Mouse (Mus musculus) limb, embryonic 14.5 days (tissue): ENCODE results near the gene Dytn. TPM values are rescaled to one million over a fixed set of nuclear protein-coding genes. Genes with fewer than 3 reads are reported as not detected.

Experiments
- ATAC-seq: fragments of 200-750 bp; cut with Nextera tagmentation; 2 replicates; pipeline ENCODE4 v1.8.0; 2017; ENCODE audit warnings: low read depth, moderate number of reproducible peaks, moderate TSS enrichment; ENCODE audit not compliant: low FRiP score
- DNase-seq: peaks from one replicate; pipeline ENCODE4 v3.0.0-alpha.2; 2015; ENCODE audit warnings: low spot score
- H3K27ac ChIP-seq: fragments of 300-500 bp; sonication (generic); replicated peaks from 2 replicates; pipeline ENCODE4 v1.5.1; 2014; ENCODE audit warnings: low read depth, mild to moderate bottlenecking, low read length, moderate library complexity, mixed read lengths
- H3K27me3 ChIP-seq: fragments of 300-500 bp; sonication (generic); 2 replicates; pipeline ENCODE4 v1.6.1; 2014; ENCODE audit warnings: low read length, mixed read lengths; ENCODE audit not compliant: control insufficient read depth, insufficient read depth
- H3K36me3 ChIP-seq: fragments of 300-500 bp; sonication (generic); 2 replicates; pipeline ENCODE4 v1.6.1; 2014; ENCODE audit warnings: mild to moderate bottlenecking, low read length, moderate library complexity, mixed read lengths; ENCODE audit not compliant: control insufficient read depth, insufficient read depth
- H3K4me1 ChIP-seq: fragments of 300-500 bp; sonication (generic); 2 replicates; pipeline ENCODE4 v1.6.1; 2014; ENCODE audit warnings: antibody characterized with exemption, low read length, mixed read lengths; ENCODE audit not compliant: control insufficient read depth, insufficient read depth
- H3K4me2 ChIP-seq: fragments of 300-500 bp; sonication (generic); replicated peaks from 2 replicates; pipeline ENCODE4 v1.6.1; 2014; ENCODE audit warnings: low read depth, mild to moderate bottlenecking, low read length, moderate library complexity; ENCODE audit not compliant: severe bottlenecking
- H3K4me3 ChIP-seq: fragments of 300-500 bp; sonication (generic); replicated peaks from 2 replicates; pipeline ENCODE4 v1.5.1; 2014; ENCODE audit warnings: low read length
- H3K9ac ChIP-seq: fragments of 300-500 bp; sonication (generic); 2 replicates; pipeline ENCODE4 v1.6.1; 2014; ENCODE audit warnings: mild to moderate bottlenecking, low read depth, low read length, moderate library complexity; ENCODE audit not compliant: severe bottlenecking
- H3K9me3 ChIP-seq: fragments of 300-500 bp; sonication (generic); 2 replicates; pipeline ENCODE4 v1.6.1; 2016; ENCODE audit warnings: low read length; ENCODE audit not compliant: control insufficient read depth
- POLR2A ChIP-seq: fragments of 200-500 bp; IDR thresholded peaks from 2 replicates; pipeline ENCODE4 v1.8.0; 2012; ENCODE audit warnings: inconsistent platforms, mild to moderate bottlenecking, moderate library complexity, borderline replicate concordance; ENCODE audit not compliant: insufficient read depth, insufficient read length; ENCODE audit errors: extremely low read depth
- WGBS: fragments of 180-500 bp; shearing (Covaris S2); extraction: QIAGEN DNeasy Blood & Tissue Kit; methylation state at CpG from one replicate; pipeline ENCODE4 v1.1.7; 2014; 5-methylcytosine and 5-hydroxymethylcytosine counted together
- polyA plus RNA-seq, 2 experiments: library from polyadenylated mRNA; depleted of rRNA in 1 of 2; stranded (reverse) in 1 of 2; unstranded in 1 of 2; fragments of >200 nt; fragmentation: Nextera tagmentation in 1 of 2; extraction: Ambion mirVana in 1 of 2; gene quantifications; 2 replicates each; pipeline versions ENCODE4 v1.2.1 to v1.2.3; 2012 to 2014

The Dytn gene
- polyA plus RNA-seq, 2 experiments: not detected

GRCm38 (mm10) chr1:63579153-63579552 is 107.6 kb downstream of the Dytn start:
- WGBS: 81% methylated on average over 8 of the region's 8 CpGs
- ATAC-seq (no peak), DNase-seq (no peak)
- H3K36me3 ChIP-seq: no peaks in the 10 kb centered on the region
- no peaks in the 10 kb centered on the region for H3K27me3 ChIP-seq
- TF ChIP-seq POLR2A: no peak
- H3K4me3 ChIP-seq: no peak overlapping the region
- no peaks in the 10 kb centered on the region for H3K4me1 ChIP-seq
- H3K4me2 ChIP-seq: no peak overlapping the region
- no peak overlapping the region for H3K9ac ChIP-seq
- H3K9me3 ChIP-seq: no peaks in the 10 kb centered on the region
- no peak overlapping the region for H3K27ac ChIP-seq

GRCm38 (mm10) chr1:63576803-63577202 is 109.9 kb downstream of the Dytn start:
- Histone ChIP-seq H3K4me3 (no peak overlapping the region), H3K36me3 (no peaks in the 10 kb centered on the region), H3K4me1 (no peaks in the 10 kb centered on the region), H3K9ac (no peak overlapping the region), H3K27me3 (no peaks in the 10 kb centered on the region), H3K4me2 (no peak overlapping the region), H3K27ac (no peak overlapping the region), H3K9me3 (no peaks in the 10 kb centered on the region)
- DNase-seq: no peak
- WGBS: 27% methylated on average over 5 of the region's 5 CpGs
- ATAC-seq: no peak
- TF ChIP-seq POLR2A: no peak

GRCm38 (mm10) chr1:63573864-63574611 is 112.7 kb downstream of the Dytn start:
- Histone ChIP-seq H3K4me3 (no peak overlapping the region), H3K9me3 (no peaks in the 10 kb centered on the region), H3K4me2 (no peak overlapping the region), H3K36me3 (no peaks in the 10 kb centered on the region), H3K9ac (no peak overlapping the region), H3K27me3 (no peaks in the 10 kb centered on the region), H3K4me1 (no peaks in the 10 kb centered on the region), H3K27ac (no peak overlapping the region)
- ATAC-seq (no peak), DNase-seq (no peak)
- WGBS: 42% methylated on average over 12 of the region's 12 CpGs
- TF ChIP-seq POLR2A: no peak

- no peak overlapping the region for H3K27ac ChIP-seq
- no peak for TF ChIP-seq POLR2A
- no peaks in the 10 kb centered on the region for H3K27me3 ChIP-seq
- no peak overlapping the region for H3K4me3 ChIP-seq
- H3K36me3 ChIP-seq: no peaks in the 10 kb centered on the region
- WGBS: 60% methylated on average over 6 of the region's 6 CpGs
- DNase-seq (no peak), ATAC-seq (no peak)
- no peak overlapping the region for H3K9ac ChIP-seq
- H3K4me1 ChIP-seq: no peaks in the 10 kb centered on the region
- H3K9me3 ChIP-seq: no peaks in the 10 kb centered on the region
- no peak overlapping the region for H3K4me2 ChIP-seq
Measured at GRCm38 (mm10) chr1:63573432-63573831, 113.3 kb downstream of the Dytn start.

Other genes starting within 250 kb of the Dytn start
- gene Adam23, start 241.0 kb downstream of the Dytn start, polyA plus RNA-seq (2012; rRNA removed): 6.4 and 7.9 TPM in 2 replicates
- gene Adam23, start 241.0 kb downstream of the Dytn start, polyA plus RNA-seq (2014; fragmentation: Nextera tagmentation; extraction: Ambion mirVana): 4.3 and 5.2 TPM in 2 replicates
- not detected in 2 replicates for gene Gm39653, start 71.0 kb downstream of the Dytn start, polyA plus RNA-seq (2012; rRNA removed)
- gene Gm39653, start 71.0 kb downstream of the Dytn start, polyA plus RNA-seq (2014; fragmentation: Nextera tagmentation; extraction: Ambion mirVana): not detected in 2 replicates
- gene Mdh1b, start 43.4 kb upstream of the Dytn start, polyA plus RNA-seq (2012; rRNA removed): 0.08 TPM in 1 of 2 replicates, not detected in the other
- gene Mdh1b, start 43.4 kb upstream of the Dytn start, polyA plus RNA-seq (2014; fragmentation: Nextera tagmentation; extraction: Ambion mirVana): not detected in 2 replicates
- 21.6 and 25.3 TPM in 2 replicates for gene Fastkd2, start 43.7 kb upstream of the Dytn start, polyA plus RNA-seq (2012; rRNA removed)
- gene Fastkd2, start 43.7 kb upstream of the Dytn start, polyA plus RNA-seq (2014; fragmentation: Nextera tagmentation; extraction: Ambion mirVana): 60.2 and 63.4 TPM in 2 replicates
- gene 4933402D24Rik, start 82.3 kb upstream of the Dytn start, polyA plus RNA-seq (2012; rRNA removed): 0.05 TPM in 1 of 2 replicates, not detected in the other
- gene 4933402D24Rik, start 82.3 kb upstream of the Dytn start, polyA plus RNA-seq (2014; fragmentation: Nextera tagmentation; extraction: Ambion mirVana): 0.23 TPM in 1 of 2 replicates, not detected in the other